Comparison of ENCODE assay signal across 8 mouse cellular contexts in the genomic region with DNA sequence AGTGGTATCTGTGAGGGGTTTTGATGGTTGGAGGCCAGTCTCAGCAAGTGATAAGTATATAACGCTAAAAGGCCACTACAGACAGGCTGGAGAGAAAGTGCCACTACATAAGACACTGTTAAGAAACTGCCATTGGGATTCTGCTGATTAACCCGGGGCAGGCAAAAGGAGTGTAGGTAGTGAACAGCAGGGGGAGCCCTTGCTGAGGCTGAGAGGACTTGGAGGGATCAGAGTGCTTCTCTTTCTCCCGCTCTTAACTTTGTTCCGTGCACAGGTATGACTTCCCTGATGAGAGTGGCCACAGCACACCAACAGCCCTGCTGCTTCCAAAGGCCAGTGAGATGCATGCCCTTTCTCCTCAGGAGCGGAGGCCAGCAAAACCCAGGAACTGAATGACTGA. TPM values are rescaled to one million over a fixed set of nuclear protein-coding genes. Genes with fewer than 3 reads are reported as not detected.
DNase-seq lines count a peak whose midpoint lies in the region; ATAC-seq and TF ChIP-seq lines count a peak whose summit lies in the region.

No protein-coding gene starts in this region.

- ATAC-seq in embryonic facial prominence, embryonic 13.5 days (ENCODE audit: insufficient number of reproducible peaks, insufficient read depth, low FRiP score, low TSS enrichment, low read depth) = peak; percentile 56; the same call in 1 of the 2 replicates
- ATAC-seq in hindbrain, postnatal 0 days = peak; percentile 55; the same call in 1 of the 2 replicates
- ATAC-seq in megakaryocyte-erythroid progenitor cell, adult 5-6 weeks (replicated peaks; ENCODE audit: low FRiP score, low TSS enrichment, poor library complexity, severe bottlenecking) = peak; percentile 81

- peak; percentile 32 for DNase-seq in heart, adult 8-10 months (ENCODE audit: low spot score)
- no peak for DNase-seq in heart, embryonic 10.5 days (ENCODE audit: low spot score)
- DNase-seq in adrenal gland, postnatal 10 days = peak; percentile 79
- peak; percentile 67 for DNase-seq in hindbrain, postnatal 0 days (ENCODE audit: low spot score)
- DNase-seq in left cerebral cortex, postnatal 14 days (ENCODE audit: low spot score in 2 of 2) = peak; percentile 39 to 58
- DNase-seq in spleen, postnatal 36 days (ENCODE audit: low spot score in 2 of 2) = peak; percentile 39 to 53

- no peak overlapping the region for H3K9ac ChIP-seq in embryonic facial prominence, embryonic 13.5 days
- H3K9ac ChIP-seq in hindbrain, postnatal 0 days (replicated peaks; ENCODE audit: low read length) = no peak overlapping the region

- H3K27me3 ChIP-seq in heart, embryonic 10.5 days (ENCODE audit: insufficient read depth, poor library complexity, severe bottlenecking) = no peaks in the 10 kb centered on the region
- no peaks in the 10 kb centered on the region for H3K27me3 ChIP-seq in embryonic facial prominence, embryonic 13.5 days
- H3K27me3 ChIP-seq in hindbrain, postnatal 0 days (ENCODE audit: insufficient read depth, low read length) = no peaks in the 10 kb centered on the region

- no peak overlapping the region; the same call in 1 of the 2 replicates for H3K4me2 ChIP-seq in embryonic facial prominence, embryonic 13.5 days
- H3K4me2 ChIP-seq in hindbrain, postnatal 0 days (ENCODE audit: low read depth, low read length) = no peak overlapping the region

- H3K9me3 ChIP-seq in heart, embryonic 10.5 days = no peaks in the 10 kb centered on the region
- no peaks in the 10 kb centered on the region for H3K9me3 ChIP-seq in embryonic facial prominence, embryonic 13.5 days
- no peaks in the 10 kb centered on the region for H3K9me3 ChIP-seq in hindbrain, postnatal 0 days (ENCODE audit: low read length)

- intact Hi-C loops in left cerebral cortex, postnatal 14 days (cut with DNase I) = loop anchor here (5.0 to 10.0 kb wide), 2 partner anchors 106 to 1108 kb away; partner anchors contain the start of gene Igfbp2

- H3K36me3 ChIP-seq in heart, embryonic 10.5 days = peaks cover 19% of the 10 kb centered on the region
- H3K36me3 ChIP-seq in embryonic facial prominence, embryonic 13.5 days = peaks cover 27% of the 10 kb centered on the region
- 0 out of 2 replicates have a peak, but pooled peaks cover 7% of the 10 kb centered on the region for H3K36me3 ChIP-seq in hindbrain, postnatal 0 days (ENCODE audit: insufficient read depth, low read length)

- no peak overlapping the region for H3K4me3 ChIP-seq in heart, embryonic 10.5 days
- H3K4me3 ChIP-seq in embryonic facial prominence, embryonic 13.5 days = no peak overlapping the region
- H3K4me3 ChIP-seq in hindbrain, postnatal 0 days (ENCODE audit: low read length) = no peak overlapping the region

- WGBS in heart, embryonic 10.5 days = 26% methylated on average over 5 of the region's 5 CpGs
- 26% methylated on average over 5 of the region's 5 CpGs for WGBS in embryonic facial prominence, embryonic 13.5 days
- 27% methylated on average over 5 of the region's 5 CpGs for WGBS in hindbrain, postnatal 0 days

- peaks cover 10% of the 10 kb centered on the region; the same call in 1 of the 2 replicates for H3K4me1 ChIP-seq in heart, embryonic 10.5 days
- H3K4me1 ChIP-seq in embryonic facial prominence, embryonic 13.5 days = no peaks in the 10 kb centered on the region
- 0 out of 2 replicates have a peak, but pooled peaks cover 3% of the 10 kb centered on the region for H3K4me1 ChIP-seq in hindbrain, postnatal 0 days (ENCODE audit: insufficient read depth, low read length)

- no peak overlapping the region for H3K27ac ChIP-seq in heart, embryonic 10.5 days
- H3K27ac ChIP-seq in embryonic facial prominence, embryonic 13.5 days = no peak overlapping the region
- H3K27ac ChIP-seq in hindbrain, postnatal 0 days = no peak overlapping the region

- TF ChIP-seq CTCF in hindbrain, postnatal 0 days (IDR thresholded peaks at IDR 0.05; ENCODE audit: low read depth) = peak; percentile 75

RNA-seq across cellular contexts. Expression of gene Rpl37a, which starts 7.8 kb away (rescaled TPM):
- 100 to 1,000 TPM; 594 to 696 (median 662) TPM for total RNA-seq in heart, adult 8-10 months (2022)
- 999 and 1,018 TPM in 2 replicates for polyA plus RNA-seq in heart, embryonic 10.5 days (2016; fragmentation: Nextera tagmentation; extraction: Ambion mirVana)
- 1,000 to 10,000 TPM; 1,158 to 1,169 TPM for total RNA-seq in adrenal gland, postnatal 10 days (2021)
- polyA plus RNA-seq in embryonic facial prominence, embryonic 13.5 days (2015; fragmentation: Nextera tagmentation; extraction: Ambion mirVana) = 1,826 and 2,120 TPM in 2 replicates
- total RNA-seq in hindbrain, postnatal 0 days (2014; rRNA removed) = 336 and 437 TPM in 2 replicates
- polyA plus RNA-seq in hindbrain, postnatal 0 days (2015; fragmentation: Nextera tagmentation; extraction: Ambion mirVana) = 1,178 and 1,201 TPM in 2 replicates
- total RNA-seq in left cerebral cortex, postnatal 14 days (2021) = 100 to 1,000 TPM; 499 to 507 TPM
- 2,939 and 3,315 TPM in 2 replicates for total RNA-seq in megakaryocyte-erythroid progenitor cell, adult 5-6 weeks (2014; fragmentation: Nextera tagmentation)
- total RNA-seq in megakaryocyte-erythroid progenitor cell, adult 5-6 weeks (2017) = 499 and 554 TPM in 2 replicates

RNA-seq across cellular contexts. Expression of gene Ankar, which starts 18.5 kb away (rescaled TPM):
- not detected for total RNA-seq in heart, adult 8-10 months (2022)
- polyA plus RNA-seq in heart, embryonic 10.5 days (2016; fragmentation: Nextera tagmentation; extraction: Ambion mirVana) = not detected in 2 replicates
- total RNA-seq in adrenal gland, postnatal 10 days (2021) = not detected
- polyA plus RNA-seq in embryonic facial prominence, embryonic 13.5 days (2015; fragmentation: Nextera tagmentation; extraction: Ambion mirVana) = not detected in 2 replicates
- not detected in 2 replicates for total RNA-seq in hindbrain, postnatal 0 days (2014; rRNA removed)
- not detected in 2 replicates for polyA plus RNA-seq in hindbrain, postnatal 0 days (2015; fragmentation: Nextera tagmentation; extraction: Ambion mirVana)
- not detected for total RNA-seq in left cerebral cortex, postnatal 14 days (2021)
- total RNA-seq in megakaryocyte-erythroid progenitor cell, adult 5-6 weeks (2014; fragmentation: Nextera tagmentation) = not detected in 2 replicates
- total RNA-seq in megakaryocyte-erythroid progenitor cell, adult 5-6 weeks (2017) = not detected in 2 replicates
